Mouse (Mus musculus): ENCODE data around the gene Ccnjl. TPM values are rescaled to one million over a fixed set of nuclear protein-coding genes. Genes with fewer than 3 reads are reported as not detected.
A peak's percentile ranks its signal among the peaks of the same experiment; 100 is the strongest.

The Ccnjl gene
- 26.4 and 29.9 TPM in 2 replicates for polyA plus RNA-seq (2015; fragmentation: Nextera tagmentation; extraction: Ambion mirVana)

GRCm38 (mm10) chr11:43528683-43529499, at the start of gene Ccnjl:
Gene Ccnjl (plus strand): TSS chr11:43528784.
- Histone ChIP-seq H3K9me3 (ENCODE audit: low read length) (no peaks in the 10 kb centered on the region), H3K36me3 (ENCODE audit: insufficient read depth, low read length) (peaks cover 5% of the 10 kb centered on the region), H3K4me3 (ENCODE audit: low read length) (peak within 1 kb of the TSS; percentile 80), H3K4me1 (ENCODE audit: insufficient read depth, low read length) (peaks cover 23% of the 10 kb centered on the region), H3K27me3 (ENCODE audit: insufficient read depth, low read length) (no peaks in the 10 kb centered on the region), H3K4me2 (replicated peaks; ENCODE audit: low read depth, low read length) (peak within 1 kb of the TSS; percentile 81), H3K9ac (replicated peaks; ENCODE audit: low read length) (peak within 1 kb of the TSS; percentile 90), H3K27ac (ENCODE audit: low read length) (peak within 1 kb of the TSS; percentile 95)
- ATAC-seq (ENCODE audit: low FRiP score, low TSS enrichment), result peak; percentile 86
- WGBS, result under 1% methylated on average over 69 of the region's 79 CpGs

- Histone ChIP-seq H3K4me3 (ENCODE audit: low read length) (no peak overlapping the region), H3K4me1 (ENCODE audit: insufficient read depth, low read length) (peaks cover 36% of the 10 kb centered on the region), H3K9ac (replicated peaks; ENCODE audit: low read length) (no peak overlapping the region), H3K4me2 (replicated peaks; ENCODE audit: low read depth, low read length) (no peak overlapping the region), H3K27me3 (ENCODE audit: insufficient read depth, low read length) (no peaks in the 10 kb centered on the region), H3K27ac (ENCODE audit: low read length) (no peak overlapping the region), H3K9me3 (ENCODE audit: low read length) (no peaks in the 10 kb centered on the region), H3K36me3 (ENCODE audit: insufficient read depth, low read length) (no peaks in the 10 kb centered on the region)
- WGBS, result 80% methylated on average over 3 of the region's 3 CpGs
- no peak for ATAC-seq (ENCODE audit: low FRiP score, low TSS enrichment)
Observed at GRCm38 (mm10) chr11:43479376-43479775, 49.2 kb upstream of the Ccnjl start.

- ATAC-seq (ENCODE audit: low FRiP score, low TSS enrichment), result no peak
- 42% methylated on average over 5 of the region's 5 CpGs for WGBS
- Histone ChIP-seq H3K27ac (ENCODE audit: low read length) (no peak overlapping the region), H3K4me2 (replicated peaks; ENCODE audit: low read depth, low read length) (no peak overlapping the region), H3K9me3 (ENCODE audit: low read length) (no peaks in the 10 kb centered on the region), H3K4me3 (ENCODE audit: low read length) (no peak overlapping the region), H3K4me1 (ENCODE audit: insufficient read depth, low read length) (peaks cover 35% of the 10 kb centered on the region), H3K27me3 (ENCODE audit: insufficient read depth, low read length) (no peaks in the 10 kb centered on the region), H3K9ac (replicated peaks; ENCODE audit: low read length) (no peak overlapping the region), H3K36me3 (ENCODE audit: insufficient read depth, low read length) (no peaks in the 10 kb centered on the region)
Observed at GRCm38 (mm10) chr11:43480561-43480960, 48.0 kb upstream of the Ccnjl start.

DNA sequence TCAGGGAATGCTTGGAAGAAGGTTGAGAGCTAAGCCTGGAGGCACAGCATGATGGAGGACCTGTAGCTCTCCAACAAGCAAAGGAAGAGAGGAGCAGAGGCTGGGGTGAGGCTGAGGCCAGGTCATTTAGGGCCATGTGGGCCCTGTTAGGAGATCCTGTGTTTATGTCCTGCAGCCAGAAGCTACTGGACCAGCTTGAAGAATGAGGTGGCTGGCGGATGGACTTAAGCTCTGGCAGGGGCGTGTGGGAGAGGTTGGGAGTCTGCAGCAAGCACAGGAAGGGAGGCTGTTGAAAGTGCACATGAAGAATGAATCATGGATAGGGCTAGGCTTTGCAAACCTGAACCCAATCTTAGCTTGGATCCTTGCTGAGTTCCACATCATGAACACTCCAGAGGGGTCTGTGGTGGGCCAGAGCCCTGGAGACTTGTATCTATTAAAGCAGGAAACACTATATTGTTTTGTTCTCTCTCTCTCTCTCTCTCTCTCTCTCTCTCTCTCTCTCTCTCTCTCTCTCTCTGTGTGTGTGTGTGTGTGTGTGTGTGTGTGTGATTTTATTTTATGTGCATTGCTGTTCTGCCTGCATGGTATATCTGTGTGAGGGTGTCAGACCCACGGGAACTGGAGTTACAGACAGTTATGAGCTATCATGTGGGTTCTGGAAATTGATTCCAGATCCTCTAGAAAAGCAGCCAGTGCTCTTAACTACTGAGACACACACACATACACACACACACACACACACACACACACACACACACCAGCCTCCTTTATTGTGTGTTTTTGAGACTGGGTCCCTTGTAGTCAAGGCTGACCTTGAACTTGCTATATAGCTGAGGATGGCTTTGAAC, 46.7 kb upstream of the Ccnjl start:
- H3K27ac ChIP-seq (ENCODE audit: low read length), result peak overlapping the region; percentile 85; the same call in 1 of the 2 replicates
- H3K4me1 ChIP-seq (ENCODE audit: insufficient read depth, low read length), result peaks cover 37% of the 10 kb centered on the region
- H3K36me3 ChIP-seq (ENCODE audit: insufficient read depth, low read length), result no peaks in the 10 kb centered on the region
- H3K4me2 ChIP-seq (replicated peaks; ENCODE audit: low read depth, low read length), result no peak overlapping the region
- 37% methylated on average over 3 of the region's 3 CpGs for WGBS
- ATAC-seq (ENCODE audit: low FRiP score, low TSS enrichment), result no peak
- no peak overlapping the region; the same call in 1 of the 2 replicates for H3K9ac ChIP-seq (replicated peaks; ENCODE audit: low read length)
- no peak overlapping the region for H3K4me3 ChIP-seq (ENCODE audit: low read length)
- H3K27me3 ChIP-seq (ENCODE audit: insufficient read depth, low read length), result no peaks in the 10 kb centered on the region
- H3K9me3 ChIP-seq (ENCODE audit: low read length), result no peaks in the 10 kb centered on the region

GRCm38 (mm10) chr11:43483122-43483792, 45.3 kb upstream of the Ccnjl start:
- Histone ChIP-seq H3K27ac (ENCODE audit: low read length) (peak overlapping the region; percentile 85), H3K4me1 (ENCODE audit: insufficient read depth, low read length) (peaks cover 37% of the 10 kb centered on the region), H3K9ac (replicated peaks; ENCODE audit: low read length) (no peak overlapping the region; the same call in 1 of the 2 replicates), H3K4me2 (replicated peaks; ENCODE audit: low read depth, low read length) (no peak overlapping the region), H3K36me3 (ENCODE audit: insufficient read depth, low read length) (no peaks in the 10 kb centered on the region), H3K4me3 (ENCODE audit: low read length) (no peak overlapping the region), H3K27me3 (ENCODE audit: insufficient read depth, low read length) (no peaks in the 10 kb centered on the region), H3K9me3 (ENCODE audit: low read length) (no peaks in the 10 kb centered on the region)
- peak; percentile 94 for ATAC-seq (ENCODE audit: low FRiP score, low TSS enrichment)
- WGBS, result 20% methylated on average over 6 of the region's 6 CpGs

GRCm38 (mm10) chr11:43484057-43484456, 44.5 kb upstream of the Ccnjl start:
- peaks cover 37% of the 10 kb centered on the region for H3K4me1 ChIP-seq (ENCODE audit: insufficient read depth, low read length)
- H3K4me3 ChIP-seq (ENCODE audit: low read length), result no peak overlapping the region
- H3K4me2 ChIP-seq (replicated peaks; ENCODE audit: low read depth, low read length), result no peak overlapping the region
- H3K36me3 ChIP-seq (ENCODE audit: insufficient read depth, low read length), result no peaks in the 10 kb centered on the region
- no peak overlapping the region for H3K9ac ChIP-seq (replicated peaks; ENCODE audit: low read length)
- H3K27ac ChIP-seq (ENCODE audit: low read length), result peak overlapping the region; percentile 85
- H3K27me3 ChIP-seq (ENCODE audit: insufficient read depth, low read length), result no peaks in the 10 kb centered on the region
- no peak for ATAC-seq (ENCODE audit: low FRiP score, low TSS enrichment)
- 63% methylated on average over 4 of the region's 4 CpGs for WGBS
- H3K9me3 ChIP-seq (ENCODE audit: low read length), result no peaks in the 10 kb centered on the region

GRCm38 (mm10) chr11:43484652-43485051, 43.9 kb upstream of the Ccnjl start:
- no peak overlapping the region for H3K9ac ChIP-seq (replicated peaks; ENCODE audit: low read length)
- H3K9me3 ChIP-seq (ENCODE audit: low read length), result no peaks in the 10 kb centered on the region
- 49% methylated on average over 11 of the region's 11 CpGs for WGBS
- no peak overlapping the region for H3K4me3 ChIP-seq (ENCODE audit: low read length)
- H3K4me1 ChIP-seq (ENCODE audit: insufficient read depth, low read length), result peaks cover 37% of the 10 kb centered on the region
- H3K4me2 ChIP-seq (replicated peaks; ENCODE audit: low read depth, low read length), result no peak overlapping the region
- H3K36me3 ChIP-seq (ENCODE audit: insufficient read depth, low read length), result no peaks in the 10 kb centered on the region
- no peak for ATAC-seq (ENCODE audit: low FRiP score, low TSS enrichment)
- H3K27me3 ChIP-seq (ENCODE audit: insufficient read depth, low read length), result no peaks in the 10 kb centered on the region
- H3K27ac ChIP-seq (ENCODE audit: low read length), result peak overlapping the region; percentile 85; the same call in 1 of the 2 replicates

DNA sequence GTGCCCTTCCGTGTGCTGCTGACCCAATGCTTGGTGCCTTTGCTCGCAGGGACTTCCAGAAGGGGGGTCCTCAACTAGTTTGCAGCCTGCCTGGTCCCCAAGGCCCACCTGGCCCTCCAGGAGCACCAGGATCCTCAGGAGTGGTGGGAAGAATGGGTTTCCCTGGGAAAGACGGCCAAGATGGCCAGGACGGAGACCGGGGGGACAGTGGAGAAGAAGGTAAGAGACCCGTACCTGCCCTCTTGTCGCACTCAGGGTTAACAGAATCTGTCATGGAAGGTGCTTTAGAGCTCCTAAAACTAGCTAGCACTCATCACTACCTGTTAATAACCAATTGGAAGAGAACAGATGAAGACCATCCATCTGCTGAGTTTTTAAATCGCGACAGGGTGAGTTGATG, 42.7 kb upstream of the Ccnjl start:
- H3K27ac ChIP-seq (ENCODE audit: low read length), result no peak overlapping the region
- H3K4me3 ChIP-seq (ENCODE audit: low read length), result no peak overlapping the region
- H3K9me3 ChIP-seq (ENCODE audit: low read length), result no peaks in the 10 kb centered on the region
- no peaks in the 10 kb centered on the region for H3K27me3 ChIP-seq (ENCODE audit: insufficient read depth, low read length)
- WGBS, result 75% methylated on average over 9 of the region's 9 CpGs
- peaks cover 34% of the 10 kb centered on the region for H3K4me1 ChIP-seq (ENCODE audit: insufficient read depth, low read length)
- ATAC-seq (ENCODE audit: low FRiP score, low TSS enrichment), result no peak
- no peak overlapping the region for H3K9ac ChIP-seq (replicated peaks; ENCODE audit: low read length)
- H3K36me3 ChIP-seq (ENCODE audit: insufficient read depth, low read length), result no peaks in the 10 kb centered on the region
- no peak overlapping the region for H3K4me2 ChIP-seq (replicated peaks; ENCODE audit: low read depth, low read length)

GRCm38 (mm10) chr11:43492663-43493062, 35.9 kb upstream of the Ccnjl start:
- no peak overlapping the region for H3K27ac ChIP-seq (ENCODE audit: low read length)
- H3K4me3 ChIP-seq (ENCODE audit: low read length), result no peak overlapping the region
- no peak overlapping the region for H3K9ac ChIP-seq (replicated peaks; ENCODE audit: low read length)
- H3K36me3 ChIP-seq (ENCODE audit: insufficient read depth, low read length), result no peaks in the 10 kb centered on the region
- no peaks in the 10 kb centered on the region for H3K27me3 ChIP-seq (ENCODE audit: insufficient read depth, low read length)
- ATAC-seq (ENCODE audit: low FRiP score, low TSS enrichment), result peak; percentile 33; the same call in 1 of the 2 replicates
- 34% methylated on average over 7 of the region's 7 CpGs for WGBS
- H3K4me2 ChIP-seq (replicated peaks; ENCODE audit: low read depth, low read length), result no peak overlapping the region
- no peaks in the 10 kb centered on the region for H3K4me1 ChIP-seq (ENCODE audit: insufficient read depth, low read length)
- no peaks in the 10 kb centered on the region for H3K9me3 ChIP-seq (ENCODE audit: low read length)
